Mouse (Mus musculus): ENCODE measurements around the gene Incenp. TPM values are rescaled to one million over a fixed set of nuclear protein-coding genes. Genes with fewer than 3 reads are reported as not detected.

The Incenp gene
- polyA plus RNA-seq (2015; fragmentation: Nextera tagmentation; extraction: Ambion mirVana), result 39.9 and 43.4 TPM in 2 replicates

- H3K4me1 ChIP-seq (ENCODE audit: insufficient read depth), result peaks cover 28% of the 10 kb centered on the region
- ATAC-seq (peak; percentile 97), DNase-seq (peak; percentile 94)
Observed at GRCm38 (mm10) chr19:9899072-9899779, at the start of gene Incenp. TSS of gene Incenp (minus strand) at chr19:9899551.

GRCm38 (mm10) chr19:9946986-9947385, 47.6 kb upstream of the Incenp start:
- DNase-seq (no peak), ATAC-seq (no peak)
- Histone ChIP-seq H3K36me3 (replicated peaks; ENCODE audit: insufficient read depth, low read length) (no peaks in the 10 kb centered on the region), H3K27me3 (ENCODE audit: insufficient read depth, low read length) (no peaks in the 10 kb centered on the region), H3K4me2 (ENCODE audit: low read depth, low read length) (no peak overlapping the region), H3K4me1 (ENCODE audit: insufficient read depth) (peaks cover 13% of the 10 kb centered on the region), H3K27ac (ENCODE audit: low read depth) (no peak overlapping the region), H3K9me3 (ENCODE audit: low read length) (no peaks in the 10 kb centered on the region), H3K9ac (replicated peaks) (no peak overlapping the region), H3K4me3 (ENCODE audit: low read depth, low read length) (no peak overlapping the region)
- WGBS (ENCODE audit: insufficient replicate concordance), result 79% methylated on average over 3 of the region's 3 CpGs
- TF ChIP-seq CTCF (IDR thresholded peaks at IDR 0.05; ENCODE audit: low read depth), result no peak
- no peak for TF ChIP-seq EP300 (IDR thresholded peaks at IDR 0.05; ENCODE audit: low read depth)

More at GRCm38 (mm10) chr19:9899072-9899779, at the start of gene Incenp:
- WGBS (ENCODE audit: insufficient replicate concordance), result under 1% methylated on average over 58 of the region's 58 CpGs
- Histone ChIP-seq H3K9me3 (ENCODE audit: low read length) (no peaks in the 10 kb centered on the region), H3K27me3 (ENCODE audit: insufficient read depth, low read length) (no peaks in the 10 kb centered on the region), H3K4me3 (ENCODE audit: low read depth, low read length) (peak within 1 kb of the TSS; percentile 88), H3K4me2 (ENCODE audit: low read depth, low read length) (peak within 1 kb of the TSS; percentile 84), H3K27ac (ENCODE audit: low read depth) (peak within 1 kb of the TSS; percentile 91), H3K9ac (replicated peaks) (peak within 1 kb of the TSS; percentile 88), H3K36me3 (replicated peaks; ENCODE audit: insufficient read depth, low read length) (peaks cover 20% of the 10 kb centered on the region)
- no peak for TF ChIP-seq CTCF (IDR thresholded peaks at IDR 0.05; ENCODE audit: low read depth)
- TF ChIP-seq EP300 (IDR thresholded peaks at IDR 0.05; ENCODE audit: low read depth), result no peak; the same call in 1 of the 2 replicates

DNA sequence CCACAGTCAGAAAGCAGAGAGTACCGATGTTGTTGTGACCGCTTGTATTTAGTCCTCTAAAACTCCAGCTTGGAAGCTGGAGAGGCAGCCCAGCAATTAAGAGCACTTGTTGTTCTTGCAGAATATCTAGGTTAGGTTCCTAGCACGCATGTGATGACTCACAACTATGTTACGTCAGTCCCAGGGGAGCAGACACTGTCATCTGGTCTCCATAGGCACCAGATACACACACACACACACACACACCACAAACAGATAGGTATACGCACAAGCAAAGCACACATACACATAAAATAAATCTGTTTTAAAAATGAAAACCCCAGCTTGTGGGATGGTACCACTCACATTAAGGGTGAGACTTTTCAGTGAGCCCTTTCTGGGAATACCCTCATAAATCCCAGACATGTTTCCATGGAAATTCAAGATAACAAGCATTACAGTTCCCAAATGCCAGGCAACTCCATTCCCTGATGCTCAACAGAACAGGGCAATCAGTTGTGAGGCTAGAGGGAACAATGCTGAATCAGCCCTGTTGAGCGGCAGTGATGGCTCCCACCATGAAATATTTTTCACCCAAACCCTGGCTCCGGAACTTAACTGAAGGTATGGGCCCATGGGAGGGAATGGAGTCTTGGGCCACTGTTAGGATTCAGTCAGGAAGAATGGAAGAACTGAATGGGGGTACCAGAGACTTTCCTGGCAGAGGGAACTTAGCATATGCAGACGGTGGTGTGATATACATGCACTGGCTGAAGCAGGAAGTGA, 46.6 kb upstream of the Incenp start:
- no peak for ATAC-seq
- no peak for DNase-seq
- H3K36me3 ChIP-seq (replicated peaks; ENCODE audit: insufficient read depth, low read length), result no peaks in the 10 kb centered on the region
- H3K4me3 ChIP-seq (ENCODE audit: low read depth, low read length), result no peak overlapping the region
- H3K27ac ChIP-seq (ENCODE audit: low read depth), result no peak overlapping the region
- no peak for TF ChIP-seq EP300 (IDR thresholded peaks at IDR 0.05; ENCODE audit: low read depth)
- TF ChIP-seq CTCF (IDR thresholded peaks at IDR 0.05; ENCODE audit: low read depth), result no peak
- 69% methylated on average over 8 of the region's 8 CpGs for WGBS (ENCODE audit: insufficient replicate concordance)
- peaks cover 20% of the 10 kb centered on the region for H3K4me1 ChIP-seq (ENCODE audit: insufficient read depth)
- no peak overlapping the region for H3K4me2 ChIP-seq (ENCODE audit: low read depth, low read length)
- H3K27me3 ChIP-seq (ENCODE audit: insufficient read depth, low read length), result no peaks in the 10 kb centered on the region
- H3K9me3 ChIP-seq (ENCODE audit: low read length), result no peaks in the 10 kb centered on the region
- H3K9ac ChIP-seq (replicated peaks), result no peak overlapping the region

DNA sequence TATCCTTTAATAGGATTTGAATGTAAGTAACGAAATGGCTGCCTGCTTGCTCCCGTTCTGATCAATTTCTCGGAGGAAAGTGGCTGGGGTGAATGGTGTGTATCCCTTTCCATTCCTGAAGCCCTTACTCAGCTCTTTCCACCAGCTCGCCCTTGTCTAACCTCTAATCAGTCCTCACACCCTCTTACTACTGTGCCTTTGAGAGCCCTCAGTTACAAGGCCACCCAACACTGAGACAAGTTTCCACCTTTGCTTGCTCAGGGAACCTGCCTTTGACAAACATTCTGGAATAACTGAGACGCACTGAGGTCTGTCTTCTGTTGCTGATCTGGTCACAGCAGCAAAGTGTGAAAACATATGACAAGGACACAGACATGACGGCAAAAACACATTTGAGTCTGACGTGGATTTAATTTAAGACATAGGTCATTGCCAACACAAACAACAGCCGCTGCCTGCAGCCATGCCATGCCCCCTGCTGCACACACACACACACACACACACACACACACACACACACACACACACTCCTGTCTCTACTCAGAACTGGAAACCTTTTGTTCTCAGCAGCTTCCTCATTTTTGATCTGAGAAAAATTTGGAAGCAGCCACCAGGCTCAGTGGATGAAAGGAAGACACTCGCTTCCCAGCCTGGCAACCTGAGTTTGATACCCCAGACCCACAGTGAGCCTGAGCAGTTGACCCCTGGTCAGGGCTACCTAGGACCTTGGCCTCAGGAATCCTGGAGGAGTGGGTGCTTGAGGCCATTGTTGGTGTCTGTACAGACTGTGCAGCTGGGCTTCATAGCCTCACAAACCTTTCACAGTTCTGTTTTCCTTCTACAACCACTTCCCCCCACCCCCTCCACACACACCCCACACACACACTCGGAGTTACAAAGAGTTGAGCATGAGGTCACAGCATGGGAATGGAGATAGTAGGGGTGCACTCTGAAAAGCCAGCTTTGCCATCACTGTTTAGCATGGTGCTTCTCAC, 43.5 kb upstream of the Incenp start:
- peak overlapping the region; percentile 75 for H3K27ac ChIP-seq (ENCODE audit: low read depth)
- peak; percentile 46 for DNase-seq
- TF ChIP-seq EP300 (IDR thresholded peaks at IDR 0.05; ENCODE audit: low read depth) (no peak), CTCF (IDR thresholded peaks at IDR 0.05; ENCODE audit: low read depth) (no peak)

GRCm38 (mm10) chr19:9941809-9942208, 42.5 kb upstream of the Incenp start:
- H3K4me1 ChIP-seq (ENCODE audit: insufficient read depth), result peaks cover 38% of the 10 kb centered on the region
- H3K27me3 ChIP-seq (ENCODE audit: insufficient read depth, low read length), result no peaks in the 10 kb centered on the region
- DNase-seq (no peak), ATAC-seq (peak; percentile 45; the same call in 1 of the 2 replicates)
- H3K27ac ChIP-seq (ENCODE audit: low read depth), result 0 out of 2 replicates have a peak overlapping the region, but pooled peaks have one; percentile 75
- H3K36me3 ChIP-seq (replicated peaks; ENCODE audit: insufficient read depth, low read length), result no peaks in the 10 kb centered on the region
- no peak for TF ChIP-seq EP300 (IDR thresholded peaks at IDR 0.05; ENCODE audit: low read depth)
- TF ChIP-seq CTCF (IDR thresholded peaks at IDR 0.05; ENCODE audit: low read depth), result no peak
- 45% methylated on average over 1 of the region's 1 CpGs for WGBS (ENCODE audit: insufficient replicate concordance)
- H3K4me2 ChIP-seq (ENCODE audit: low read depth, low read length), result no peak overlapping the region
- no peak overlapping the region for H3K4me3 ChIP-seq (ENCODE audit: low read depth, low read length)
- no peak overlapping the region for H3K9ac ChIP-seq (replicated peaks)
- H3K9me3 ChIP-seq (ENCODE audit: low read length), result no peaks in the 10 kb centered on the region

More for the DNA sequence above, 43.5 kb upstream of the Incenp start:
- peaks cover 33% of the 10 kb centered on the region for H3K4me1 ChIP-seq (ENCODE audit: insufficient read depth)
- no peaks in the 10 kb centered on the region for H3K27me3 ChIP-seq (ENCODE audit: insufficient read depth, low read length)
- ATAC-seq, result peak; percentile 30
- no peak overlapping the region for H3K4me2 ChIP-seq (ENCODE audit: low read depth, low read length)
- 43% methylated on average over 10 of the region's 10 CpGs for WGBS (ENCODE audit: insufficient replicate concordance)
- H3K9ac ChIP-seq (replicated peaks), result no peak overlapping the region
- H3K36me3 ChIP-seq (replicated peaks; ENCODE audit: insufficient read depth, low read length), result no peaks in the 10 kb centered on the region
- no peaks in the 10 kb centered on the region for H3K9me3 ChIP-seq (ENCODE audit: low read length)
- no peak overlapping the region for H3K4me3 ChIP-seq (ENCODE audit: low read depth, low read length)
